Mouse (Mus musculus) kidney, embryonic 16.5 days (tissue): ENCODE data around the gene Gm20661. TPM values are rescaled to one million over a fixed set of nuclear protein-coding genes. Genes with fewer than 3 reads are reported as not detected.

Source experiments
- ATAC-seq: fragments of 200-750 bp; cut with Nextera tagmentation; 2 replicates; pipeline ENCODE4 v1.8.0; 2017; ENCODE audit warnings: moderate TSS enrichment; ENCODE audit not compliant: low FRiP score, low TSS enrichment
- H3K27ac ChIP-seq: fragments of 300-500 bp; sonication (generic); 2 replicates; pipeline ENCODE4 v1.5.1; 2014; ENCODE audit warnings: low read length
- H3K27me3 ChIP-seq: fragments of 300-500 bp; sonication (generic); 2 replicates; pipeline ENCODE4 v1.6.1; 2014; ENCODE audit warnings: low read length, control low read depth, mixed read lengths; ENCODE audit not compliant: insufficient read depth
- H3K36me3 ChIP-seq: fragments of 300-500 bp; sonication (generic); 2 replicates; pipeline ENCODE4 v1.6.1; 2014; ENCODE audit warnings: low read length, control low read depth, mixed read lengths; ENCODE audit not compliant: insufficient read depth
- H3K4me1 ChIP-seq: fragments of 300-500 bp; sonication (generic); 2 replicates; pipeline ENCODE4 v1.6.1; 2014; ENCODE audit warnings: low read length, control low read depth, mixed read lengths; ENCODE audit not compliant: insufficient read depth
- H3K4me2 ChIP-seq: fragments of 300-500 bp; sonication (generic); replicated peaks from 2 replicates; pipeline ENCODE4 v1.6.1; 2014; ENCODE audit warnings: low read depth, low read length
- H3K4me3 ChIP-seq: fragments of 300-500 bp; sonication (generic); 2 replicates; pipeline ENCODE4 v1.5.1; 2014; ENCODE audit warnings: mild to moderate bottlenecking, low read length
- H3K9ac ChIP-seq: fragments of 300-500 bp; sonication (generic); replicated peaks from 2 replicates; pipeline ENCODE4 v1.6.1; 2014; ENCODE audit warnings: low read length
- H3K9me3 ChIP-seq: fragments of 300-500 bp; sonication (generic); 2 replicates; pipeline ENCODE4 v1.6.1; 2016; ENCODE audit warnings: low read length, control low read depth
- WGBS: fragments of 180-500 bp; shearing (Covaris S2); extraction: QIAGEN DNeasy Blood & Tissue Kit; methylation state at CpG from one replicate; pipeline ENCODE4 v1.1.7; 2014; 5-methylcytosine and 5-hydroxymethylcytosine counted together
- polyA plus RNA-seq: library from polyadenylated mRNA; unstranded; fragments of >200 nt; fragmentation: Nextera tagmentation; extraction: Ambion mirVana; gene quantifications from 2 replicates; pipeline ENCODE4 v1.2.1, GENCODE M21; 2015

Gm20661 gene
- polyA plus RNA-seq = 5.3 and 7.5 TPM in 2 replicates

GRCm38 (mm10) chr9:107982681-107983346 is at the start of gene Gm20661:
TSS of gene Gm20661 (plus strand) at chr9:107983058.
- 8% methylated on average over 14 of the region's 14 CpGs for WGBS
- peaks cover 35% of the 10 kb centered on the region for H3K4me1 ChIP-seq
- ATAC-seq = peak; percentile 83

DNA sequence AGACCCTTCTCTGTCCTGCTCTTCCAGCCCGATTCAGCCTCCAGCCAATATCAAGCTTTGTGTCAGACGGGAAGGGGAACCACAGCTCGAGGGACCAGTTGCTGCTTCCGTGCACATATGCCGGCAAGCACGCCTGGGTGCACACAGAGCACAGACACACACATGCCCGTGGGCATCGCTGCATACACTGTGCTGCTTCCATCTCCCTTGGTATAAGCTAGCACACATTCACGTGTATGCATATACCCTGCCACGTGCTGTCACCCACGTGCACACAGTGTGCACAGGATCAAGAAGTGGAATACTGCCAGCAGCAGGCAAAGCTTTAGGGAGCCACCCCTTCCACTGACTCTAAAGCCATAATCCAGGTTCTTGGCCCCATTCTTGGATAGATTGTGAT is 48.7 kb upstream of the Gm20661 start:
- Histone ChIP-seq H3K4me1 (peaks cover 5% of the 10 kb centered on the region), H3K36me3 (no peaks in the 10 kb centered on the region), H3K27me3 (peaks cover 8% of the 10 kb centered on the region), H3K9me3 (no peaks in the 10 kb centered on the region), H3K27ac (no peak overlapping the region), H3K4me3 (no peak overlapping the region), H3K9ac (no peak overlapping the region), H3K4me2 (no peak overlapping the region)
- ATAC-seq = no peak
- WGBS = 75% methylated on average over 11 of the region's 11 CpGs

More at GRCm38 (mm10) chr9:107982681-107983346, at the start of gene Gm20661:
- Histone ChIP-seq H3K36me3 (no peaks in the 10 kb centered on the region), H3K9ac (peak within 1 kb of the TSS; percentile 70), H3K4me3 (peak within 1 kb of the TSS; percentile 60), H3K4me2 (peak within 1 kb of the TSS; percentile 58), H3K27me3 (no peaks in the 10 kb centered on the region; the same call in 1 of the 2 replicates), H3K27ac (peak within 1 kb of the TSS; percentile 99), H3K9me3 (no peaks in the 10 kb centered on the region)

DNA sequence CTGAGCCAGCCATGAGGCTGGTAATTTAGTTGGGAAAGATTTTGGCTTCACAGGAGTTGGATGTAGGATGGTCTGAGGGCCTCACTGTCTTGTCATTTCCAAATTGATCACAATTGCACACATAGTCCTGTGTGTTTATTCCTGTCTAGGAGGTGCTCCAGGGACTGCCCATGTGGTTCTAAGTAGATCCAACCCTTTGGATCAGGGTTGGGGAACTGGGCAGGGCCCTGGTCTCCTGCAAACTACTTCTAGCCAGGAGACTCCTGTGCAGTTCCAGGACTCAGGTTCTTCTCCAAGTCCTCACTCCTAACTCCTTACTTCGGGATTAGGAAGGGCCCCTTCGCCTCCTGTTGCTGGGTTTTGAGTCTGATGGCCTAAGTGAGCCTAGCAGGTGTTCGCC is 47.5 kb upstream of the Gm20661 start, which contains the start of gene Camkv:
TSS of gene Camkv (plus strand) at position 301 of the 400 bp plus-strand sequence.
- WGBS = 16% methylated on average over 3 of the region's 3 CpGs
- ATAC-seq = 0 out of 2 replicates have a peak, but pooled peaks have one; percentile 16
- H3K27ac ChIP-seq = no peak within 1 kb of the TSS
- H3K4me2 ChIP-seq = peak within 1 kb of the TSS; percentile 88
- no peaks in the 10 kb centered on the region for H3K36me3 ChIP-seq
- H3K9ac ChIP-seq = peak within 1 kb of the TSS; percentile 58
- H3K4me1 ChIP-seq = peaks cover 5% of the 10 kb centered on the region
- no peaks in the 10 kb centered on the region for H3K9me3 ChIP-seq
- H3K4me3 ChIP-seq = peak within 1 kb of the TSS; percentile 53
- H3K27me3 ChIP-seq = peaks cover 12% of the 10 kb centered on the region

- no peaks in the 10 kb centered on the region for H3K9me3 ChIP-seq
- no peaks in the 10 kb centered on the region for H3K36me3 ChIP-seq
- peak; percentile 42 for ATAC-seq
- peak overlapping the region; percentile 58 for H3K9ac ChIP-seq
- H3K4me3 ChIP-seq = peak overlapping the region; percentile 53
- peak overlapping the region; percentile 88 for H3K4me2 ChIP-seq
- WGBS = 1% methylated on average over 37 of the region's 41 CpGs
- peaks cover 5% of the 10 kb centered on the region for H3K4me1 ChIP-seq
- no peak overlapping the region for H3K27ac ChIP-seq
- peaks cover 12% of the 10 kb centered on the region for H3K27me3 ChIP-seq
These were observed 47.1 kb upstream of the Gm20661 start for GRCm38 (mm10) chr9:107935790-107936214.

GRCm38 (mm10) chr9:107936215-107936822 is 46.5 kb upstream of the Gm20661 start:
- Histone ChIP-seq H3K9ac (peak overlapping the region; percentile 58), H3K27me3 (peaks cover 12% of the 10 kb centered on the region), H3K27ac (no peak overlapping the region), H3K4me3 (peak overlapping the region; percentile 53), H3K9me3 (no peaks in the 10 kb centered on the region), H3K36me3 (no peaks in the 10 kb centered on the region), H3K4me2 (peak overlapping the region; percentile 88), H3K4me1 (peaks cover 5% of the 10 kb centered on the region)
- ATAC-seq = peak; percentile 62
- WGBS = under 1% methylated on average over 29 of the region's 29 CpGs

- H3K4me3 ChIP-seq = no peak overlapping the region
These were observed 46.0 kb upstream of the Gm20661 start for GRCm38 (mm10) chr9:107936831-107937230.

DNA sequence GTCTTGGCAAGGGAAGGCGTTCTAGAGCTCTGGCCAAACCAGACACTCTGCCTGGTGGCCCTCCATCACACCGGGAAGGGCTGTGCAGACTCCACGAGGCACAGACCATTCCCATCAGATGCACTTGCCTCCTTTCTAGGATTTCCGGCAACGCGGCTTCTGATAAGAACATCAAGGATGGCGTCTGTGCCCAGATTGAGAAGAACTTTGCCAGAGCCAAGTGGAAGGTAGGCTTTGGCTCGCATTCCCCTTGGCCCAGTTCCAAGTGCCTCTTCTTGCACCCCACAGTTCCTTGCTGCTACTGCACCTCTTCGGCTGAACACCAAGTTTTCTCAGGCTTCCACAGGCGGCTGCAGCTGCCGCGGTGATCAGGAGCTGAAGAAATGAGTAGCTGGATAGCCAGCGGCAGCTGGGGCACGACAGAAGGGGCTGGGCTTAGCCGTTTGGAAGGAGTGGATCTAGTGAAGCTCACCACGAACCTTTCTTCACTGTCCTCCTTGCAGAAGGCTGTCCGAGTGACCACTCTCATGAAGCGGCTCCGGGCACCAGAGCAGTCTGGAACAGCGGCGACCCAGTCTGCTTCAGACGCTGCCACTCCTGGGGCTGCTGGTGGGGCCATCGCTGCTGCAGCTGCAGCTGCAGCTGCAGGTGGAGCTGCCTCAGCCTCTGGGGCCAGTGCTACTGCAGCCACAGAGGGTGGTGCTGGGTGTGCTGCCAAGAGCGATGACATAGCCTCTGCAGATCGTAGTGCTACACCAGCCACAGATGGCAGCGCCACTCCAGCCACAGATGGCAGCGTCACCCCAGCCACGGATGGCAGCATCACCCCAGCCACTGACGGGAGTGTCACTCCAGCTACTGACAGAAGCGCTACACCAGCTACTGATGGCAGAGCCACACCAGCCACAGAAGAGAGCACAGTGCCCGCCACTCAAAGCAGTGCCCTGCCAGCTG is 35.3 kb upstream of the Gm20661 start:
- peaks cover 14% of the 10 kb centered on the region for H3K4me1 ChIP-seq
- no peaks in the 10 kb centered on the region for H3K36me3 ChIP-seq
- 89% methylated on average over 31 of the region's 31 CpGs for WGBS
- no peaks in the 10 kb centered on the region for H3K9me3 ChIP-seq
- H3K9ac ChIP-seq = no peak overlapping the region
- H3K27ac ChIP-seq = no peak overlapping the region
- no peak overlapping the region for H3K4me2 ChIP-seq
- no peak for ATAC-seq
- no peaks in the 10 kb centered on the region for H3K27me3 ChIP-seq
- no peak overlapping the region for H3K4me3 ChIP-seq

More at GRCm38 (mm10) chr9:107936831-107937230, 46.0 kb upstream of the Gm20661 start:
- Histone ChIP-seq H3K36me3 (no peaks in the 10 kb centered on the region), H3K4me1 (peaks cover 5% of the 10 kb centered on the region), H3K9me3 (no peaks in the 10 kb centered on the region), H3K9ac (no peak overlapping the region), H3K4me2 (no peak overlapping the region; the same call in 1 of the 2 replicates), H3K27me3 (peaks cover 12% of the 10 kb centered on the region), H3K27ac (no peak overlapping the region)
- WGBS = 15% methylated on average over 3 of the region's 3 CpGs
- no peak for ATAC-seq

DNA sequence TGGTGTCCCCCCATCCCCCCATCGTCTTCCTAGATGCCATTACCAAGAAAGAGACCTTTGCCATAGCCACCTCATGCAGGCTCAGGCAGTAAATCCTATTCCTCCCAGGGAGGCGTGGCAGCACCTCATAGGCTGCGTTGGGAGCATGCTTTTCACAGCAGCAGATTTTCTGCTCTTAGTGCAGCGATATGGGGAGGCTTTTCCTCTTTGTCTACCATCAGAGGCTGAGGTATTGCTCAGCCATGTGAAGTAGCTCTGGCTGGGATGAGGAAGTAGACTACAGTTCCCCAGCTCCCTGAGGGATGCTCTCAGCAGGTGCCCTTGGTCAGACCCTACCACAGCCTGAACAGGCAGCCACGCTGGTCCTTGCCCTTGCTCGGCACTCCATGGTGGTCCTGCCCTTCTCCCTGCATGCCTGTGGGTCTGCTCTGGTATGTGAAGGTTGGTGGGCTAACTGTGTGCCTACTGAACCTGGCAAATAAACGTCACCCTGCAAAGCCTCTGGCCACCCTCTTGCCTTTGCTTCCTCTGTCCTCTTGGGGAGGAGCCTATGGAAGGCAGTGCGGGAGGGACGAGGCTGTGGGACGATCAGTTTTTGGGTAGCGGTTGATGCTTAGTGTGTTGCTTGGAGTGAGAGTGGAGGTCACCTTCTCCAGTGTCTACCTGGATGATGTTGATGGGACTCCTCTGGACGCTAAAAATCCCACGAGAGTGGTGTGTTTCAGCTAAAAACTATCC is 33.5 kb upstream of the Gm20661 start:
- WGBS = 82% methylated on average over 13 of the region's 13 CpGs
- Histone ChIP-seq H3K4me3 (no peak overlapping the region), H3K9me3 (no peaks in the 10 kb centered on the region), H3K4me1 (peaks cover 14% of the 10 kb centered on the region), H3K27ac (no peak overlapping the region), H3K27me3 (no peaks in the 10 kb centered on the region), H3K9ac (no peak overlapping the region), H3K4me2 (no peak overlapping the region), H3K36me3 (no peaks in the 10 kb centered on the region)
- ATAC-seq = no peak

DNA sequence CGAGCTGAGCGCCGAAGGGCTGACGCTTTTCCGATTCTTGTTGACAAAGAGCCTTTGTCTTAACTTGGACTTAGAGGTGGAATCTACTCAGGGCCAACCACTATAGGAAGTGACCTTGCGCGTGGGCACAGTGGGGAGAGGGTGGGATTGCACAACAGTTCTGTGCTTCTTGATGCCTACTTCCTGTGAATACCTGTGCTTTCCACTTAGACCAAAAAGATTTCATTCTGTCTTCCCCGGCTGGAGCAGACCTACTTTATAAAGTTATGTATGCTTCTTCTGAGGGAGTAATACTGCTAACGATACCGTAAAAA is 33.0 kb upstream of the Gm20661 start, which contains the start of gene Traip:
TSS of gene Traip (plus strand) at position 215 of the 314 bp plus-strand sequence.
- Histone ChIP-seq H3K9ac (peak within 1 kb of the TSS; percentile 81), H3K36me3 (no peaks in the 10 kb centered on the region), H3K27me3 (no peaks in the 10 kb centered on the region), H3K27ac (peak within 1 kb of the TSS; percentile 79), H3K4me2 (peak within 1 kb of the TSS; percentile 92), H3K9me3 (no peaks in the 10 kb centered on the region), H3K4me1 (peaks cover 14% of the 10 kb centered on the region), H3K4me3 (peak within 1 kb of the TSS; percentile 69)
- ATAC-seq = no peak
- 87% methylated on average over 10 of the region's 10 CpGs for WGBS
